Mouse (Mus musculus) urinary bladder, postnatal 10 days (tissue): ENCODE data around the gene Efcab6.

Experiments
- DNase-seq: peaks from one replicate; pipeline ENCODE4 v3.0.0; 2022; ENCODE audit warnings: low spot score

The Efcab6 gene

GRCm38 (mm10) chr15:84058841-84059240, 6.3 kb downstream of the Efcab6 start:
- no peak for DNase-seq

GRCm38 (mm10) chr15:84056083-84056482, 9.1 kb downstream of the Efcab6 start:
- no peak for DNase-seq

DNA sequence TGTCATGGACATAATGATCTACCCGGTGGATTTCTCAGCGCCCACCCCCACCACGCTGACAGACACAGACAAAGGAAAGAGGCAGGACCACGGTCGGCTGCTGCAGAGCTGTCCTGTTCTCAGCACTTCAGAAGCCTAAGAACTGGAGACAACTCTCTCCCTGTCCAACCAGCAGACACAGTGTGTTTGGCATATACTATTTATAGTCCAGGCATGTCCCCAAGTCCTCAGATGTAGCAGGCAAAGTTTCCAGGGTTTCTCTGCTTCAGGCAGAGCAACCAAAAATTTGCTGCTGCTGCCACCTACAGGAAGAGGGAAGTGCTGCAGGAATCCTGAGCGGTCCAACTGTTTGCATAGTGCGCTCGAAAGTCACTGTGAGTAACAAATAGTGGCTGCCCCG, 11.3 kb downstream of the Efcab6 start:
- DNase-seq, result no peak

DNA sequence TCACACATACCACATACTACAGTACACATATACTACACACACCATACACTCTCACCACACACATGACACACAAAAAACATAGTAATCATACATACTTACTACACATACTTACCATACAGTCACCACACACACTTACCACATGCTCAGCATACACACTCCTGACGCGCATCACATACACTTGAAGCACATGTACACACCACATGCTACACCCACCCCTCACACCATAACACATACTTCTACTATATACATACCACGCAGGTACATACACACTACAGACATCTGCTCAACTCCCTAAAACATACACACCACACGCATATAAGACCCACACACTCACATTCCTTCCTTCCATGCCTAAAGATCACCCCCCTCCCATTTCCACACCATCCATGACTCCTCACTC, 11.9 kb downstream of the Efcab6 start:
- DNase-seq, result no peak

GRCm38 (mm10) chr15:84052390-84052789, 12.8 kb downstream of the Efcab6 start:
- DNase-seq, result no peak

GRCm38 (mm10) chr15:84049570-84049969, 15.6 kb downstream of the Efcab6 start:
- DNase-seq, result no peak

- no peak for DNase-seq
Measured at GRCm38 (mm10) chr15:84045562-84045961, 19.6 kb downstream of the Efcab6 start.

DNA sequence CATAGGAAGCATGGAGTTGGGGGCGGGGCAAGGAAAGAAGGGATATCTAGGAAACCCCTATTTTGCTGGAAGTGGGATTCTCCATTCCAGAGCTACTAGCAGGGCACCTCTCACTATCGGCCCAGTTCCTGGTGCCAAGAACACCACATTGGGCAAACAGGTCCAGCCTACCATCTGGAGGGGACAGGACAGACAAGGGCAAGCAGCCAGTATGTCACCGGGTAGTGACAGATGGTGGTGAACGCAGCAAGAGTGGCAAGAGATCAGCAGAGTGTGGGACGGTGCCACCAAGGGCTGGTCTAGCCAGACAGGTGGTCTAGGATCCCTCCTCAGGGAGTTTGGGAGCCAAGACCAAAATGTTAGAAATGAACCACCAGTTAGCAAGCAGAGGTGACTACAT, 28.1 kb downstream of the Efcab6 start:
- DNase-seq, result no peak

- no peak for DNase-seq
Measured at GRCm38 (mm10) chr15:84025651-84026050, 39.5 kb downstream of the Efcab6 start.

GRCm38 (mm10) chr15:84024851-84025250, 40.3 kb downstream of the Efcab6 start:
- DNase-seq, result no peak

DNA sequence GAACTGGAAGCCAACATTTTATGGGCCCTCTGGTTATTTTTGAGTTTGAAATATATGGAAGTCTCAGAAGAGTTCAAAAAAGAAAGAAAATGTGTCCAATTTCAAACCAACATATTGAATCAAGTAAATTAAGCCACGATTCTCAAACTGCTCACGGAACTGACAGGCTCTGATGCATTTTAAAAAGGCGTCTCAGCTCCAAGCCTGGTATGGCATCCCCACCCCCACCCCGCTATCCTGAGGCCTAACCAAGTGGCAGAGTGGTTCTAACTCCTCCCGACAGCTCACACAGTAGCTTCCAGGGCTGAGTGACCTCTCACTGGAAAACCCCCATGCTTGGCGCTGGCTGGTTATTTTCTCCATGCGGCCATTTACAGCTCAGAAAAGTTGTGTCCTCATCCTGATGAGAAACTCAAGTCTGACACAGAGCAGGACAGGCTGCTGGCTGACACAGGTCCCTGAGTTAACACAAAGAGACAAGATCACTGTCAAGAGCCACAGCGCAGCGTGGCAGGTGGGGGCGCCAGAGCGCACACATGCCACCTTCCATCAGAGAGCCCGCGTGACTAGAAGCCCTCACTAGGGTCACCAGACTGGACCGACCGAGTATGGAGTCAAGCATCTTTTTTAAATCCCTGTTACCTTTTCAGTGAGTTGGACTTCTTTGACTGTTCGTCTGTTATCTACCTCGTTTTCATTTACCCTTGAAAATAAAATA, 55.7 kb downstream of the Efcab6 start:
- no peak for DNase-seq

DNA sequence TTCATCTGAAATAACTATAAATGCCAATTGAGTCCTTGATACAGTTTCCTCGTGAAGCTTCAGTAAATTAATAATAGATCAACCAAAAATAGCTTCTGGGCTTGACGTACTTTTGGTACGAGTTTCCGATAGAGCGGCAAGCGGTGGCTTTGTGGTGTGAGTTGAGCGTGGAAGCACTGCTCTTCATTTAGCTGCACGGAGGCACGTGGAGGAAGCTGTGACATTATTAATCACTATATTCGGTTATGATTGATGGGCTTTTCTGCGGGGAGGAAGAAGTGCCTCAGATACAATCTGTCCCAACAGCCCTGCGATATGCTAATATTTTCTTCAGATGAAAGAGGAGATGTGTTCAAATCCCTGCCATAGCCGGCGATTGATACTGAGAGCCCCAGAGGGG, 60.9 kb downstream of the Efcab6 start:
- DNase-seq, result no peak

DNA sequence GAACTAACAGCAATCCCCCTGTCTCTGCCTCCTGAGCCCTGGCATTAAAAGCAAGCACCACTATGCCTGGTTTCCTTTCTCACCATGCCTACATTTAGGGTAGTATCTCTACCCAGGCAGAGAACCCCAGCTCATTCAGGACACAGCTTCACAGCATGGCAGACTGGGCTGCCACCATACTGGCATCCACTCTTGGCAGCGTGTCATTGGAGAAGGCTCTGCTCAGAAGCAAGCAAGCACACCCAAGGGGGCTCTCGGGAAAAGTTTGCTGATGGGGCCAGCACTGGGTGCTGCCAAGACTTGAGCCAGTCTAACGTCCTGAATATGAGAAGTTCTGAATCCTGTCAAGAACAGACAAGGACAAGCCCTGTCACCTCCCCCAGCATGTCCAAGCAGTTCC, 66.1 kb downstream of the Efcab6 start:
- no peak for DNase-seq

DNA sequence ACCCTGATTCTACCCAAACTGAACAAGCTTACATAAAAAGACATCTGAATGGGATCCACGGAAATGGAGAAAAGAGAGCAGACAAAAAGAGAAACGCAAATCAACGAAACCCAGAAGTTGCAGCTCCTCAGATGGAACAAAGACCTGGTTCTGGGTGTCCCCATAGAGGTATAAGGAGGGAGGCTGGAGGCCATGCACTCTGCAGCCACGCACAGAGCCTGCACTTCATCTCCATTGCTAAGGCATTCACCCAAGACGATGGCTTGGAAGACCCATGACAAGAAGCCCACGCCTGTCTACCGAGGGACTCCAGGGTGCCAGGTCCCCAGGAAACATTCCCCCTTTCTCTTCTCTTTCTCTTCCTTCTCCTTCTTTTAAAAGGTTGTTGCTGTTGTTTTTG, 66.6 kb downstream of the Efcab6 start:
- no peak for DNase-seq

DNA sequence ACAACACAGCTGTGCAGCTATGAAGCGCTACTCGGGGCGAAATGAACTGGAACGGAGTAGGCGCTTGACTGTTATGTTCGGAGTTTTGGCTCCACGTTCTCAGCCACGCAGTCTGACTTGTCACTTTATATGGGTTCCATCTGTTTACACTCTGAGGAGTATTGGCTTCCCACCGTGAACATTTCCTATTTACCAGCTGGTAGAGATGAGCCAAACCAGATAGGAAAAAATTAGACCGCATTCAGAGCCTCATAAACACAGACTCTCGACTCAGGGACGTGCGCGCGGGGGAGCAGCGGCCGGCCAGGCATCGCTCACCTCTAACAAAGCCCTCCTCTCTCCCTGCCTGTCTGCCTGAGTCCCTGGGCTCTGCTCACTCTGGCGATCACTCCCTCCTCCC, 67.1 kb downstream of the Efcab6 start:
- no peak for DNase-seq

DNA sequence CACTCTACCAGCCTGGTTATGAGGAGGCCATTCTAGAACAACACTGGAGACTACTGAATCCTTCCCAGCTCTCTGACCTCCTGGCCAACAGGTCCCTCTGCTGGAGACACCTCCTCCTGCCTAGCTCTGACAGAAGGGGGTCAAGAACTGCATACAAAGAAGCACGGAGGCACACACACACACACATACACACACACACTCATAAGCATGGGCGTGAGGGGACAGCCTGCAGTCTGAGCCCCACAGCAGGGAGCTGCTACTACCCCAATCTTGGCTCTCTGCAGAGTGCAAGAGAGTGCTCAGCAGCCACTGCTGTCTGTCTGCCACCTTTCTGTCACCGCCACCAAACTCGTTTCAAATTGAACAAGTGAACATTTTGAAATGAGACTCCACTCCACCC, 67.6 kb downstream of the Efcab6 start:
- DNase-seq, result no peak

- DNase-seq, result no peak
Measured at GRCm38 (mm10) chr15:83996864-83997263, 68.3 kb downstream of the Efcab6 start.

GRCm38 (mm10) chr15:83992191-83992590, 73.0 kb downstream of the Efcab6 start:
- DNase-seq, result no peak

GRCm38 (mm10) chr15:83991461-83991860, 73.7 kb downstream of the Efcab6 start:
- no peak for DNase-seq

- DNase-seq, result no peak
Measured at GRCm38 (mm10) chr15:83989241-83989640, 75.9 kb downstream of the Efcab6 start.

GRCm38 (mm10) chr15:83988087-83988486, 77.1 kb downstream of the Efcab6 start:
- DNase-seq, result no peak

GRCm38 (mm10) chr15:83982186-83982936, 82.8 kb downstream of the Efcab6 start:
- DNase-seq, result no peak

DNA sequence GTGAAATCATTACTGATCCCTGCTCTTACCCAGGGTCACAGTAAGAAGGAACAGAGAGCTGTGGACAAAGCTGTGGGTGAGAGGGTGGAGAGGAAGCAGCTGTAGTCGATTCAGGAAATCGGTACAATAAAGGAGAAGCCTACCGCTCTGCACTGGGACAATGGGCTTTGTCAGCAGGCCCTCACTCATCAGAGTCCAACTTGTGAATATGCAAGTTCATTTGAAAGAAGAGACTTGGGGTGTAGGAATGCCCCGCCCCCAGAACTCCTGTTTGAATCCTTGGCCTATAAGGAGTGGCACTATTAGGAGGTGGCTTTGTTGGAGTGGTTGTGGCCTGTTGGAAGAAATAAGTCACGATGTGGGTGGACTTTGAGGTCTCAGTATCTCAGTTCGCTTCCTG, 86.3 kb downstream of the Efcab6 start:
- no peak for DNase-seq

- DNase-seq, result no peak
Measured at GRCm38 (mm10) chr15:83977108-83977507, 88.1 kb downstream of the Efcab6 start.
